Mouse (Mus musculus) CH12.LX (cell line): ENCODE measurements around the gene Igll1.
"Not testable (repeated sequence)": the region's sequence is repeated elsewhere in the genome, so short reads cannot be mapped to it uniquely, and the experiment has no call there.

Source experiments
- CTCF ChIP-seq, 2 experiments: IDR thresholded peaks in 1 of 2; conservative IDR thresholded peaks in 1 of 2; 2 replicates each; pipeline ENCODE4 v1.5.1; 2011 to 2012; ENCODE audit warnings: low read depth in 2 of 2, low read length in 2 of 2, improper control_type of control experiment in 1 of 2, inconsistent platforms in 1 of 2, mild to moderate bottlenecking in 1 of 2, moderate library complexity in 1 of 2
- MXI1 ChIP-seq: IDR thresholded peaks from 2 replicates; pipeline ENCODE4 v1.6.1; 2011; ENCODE audit warnings: mild to moderate bottlenecking, low read depth, low read length, improper control_type of control experiment
- ZNF384 ChIP-seq: IDR thresholded peaks from 2 replicates; pipeline ENCODE4 v1.6.1; 2012; ENCODE audit warnings: low read depth, low read length, improper control_type of control experiment, inconsistent platforms

DNA sequence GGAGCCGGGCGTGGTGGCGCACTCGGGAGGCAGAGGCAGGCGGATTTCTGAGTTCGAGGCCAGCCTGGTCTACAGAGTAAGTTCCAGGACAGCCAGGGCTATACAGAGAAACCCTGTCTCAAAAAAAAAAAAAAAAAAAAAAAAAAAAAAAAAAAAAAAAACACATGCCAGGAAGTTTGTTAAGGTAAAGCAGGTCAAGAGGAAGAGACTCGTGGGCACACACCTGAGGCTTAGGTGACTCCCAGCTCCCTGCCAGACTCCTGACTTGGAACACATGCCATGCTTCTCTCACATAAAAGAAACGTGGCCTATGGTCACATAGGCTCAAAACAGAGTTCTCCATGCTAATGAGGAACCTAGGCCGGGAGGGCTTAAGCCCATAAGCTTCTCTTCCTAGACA is 7.7 kb downstream of the Igll1 start:
- not testable (repeated sequence) for TF ChIP-seq MXI1; ZNF384; CTCF (conservative IDR thresholded peaks at IDR 0.05 in 1 of 2, IDR thresholded peaks at IDR 0.05 in 1 of 2; ENCODE audit: low read depth in 2 of 2, low read length in 2 of 2)
